ENCODE assay signal across 15 mouse cellular contexts in the genomic region with DNA sequence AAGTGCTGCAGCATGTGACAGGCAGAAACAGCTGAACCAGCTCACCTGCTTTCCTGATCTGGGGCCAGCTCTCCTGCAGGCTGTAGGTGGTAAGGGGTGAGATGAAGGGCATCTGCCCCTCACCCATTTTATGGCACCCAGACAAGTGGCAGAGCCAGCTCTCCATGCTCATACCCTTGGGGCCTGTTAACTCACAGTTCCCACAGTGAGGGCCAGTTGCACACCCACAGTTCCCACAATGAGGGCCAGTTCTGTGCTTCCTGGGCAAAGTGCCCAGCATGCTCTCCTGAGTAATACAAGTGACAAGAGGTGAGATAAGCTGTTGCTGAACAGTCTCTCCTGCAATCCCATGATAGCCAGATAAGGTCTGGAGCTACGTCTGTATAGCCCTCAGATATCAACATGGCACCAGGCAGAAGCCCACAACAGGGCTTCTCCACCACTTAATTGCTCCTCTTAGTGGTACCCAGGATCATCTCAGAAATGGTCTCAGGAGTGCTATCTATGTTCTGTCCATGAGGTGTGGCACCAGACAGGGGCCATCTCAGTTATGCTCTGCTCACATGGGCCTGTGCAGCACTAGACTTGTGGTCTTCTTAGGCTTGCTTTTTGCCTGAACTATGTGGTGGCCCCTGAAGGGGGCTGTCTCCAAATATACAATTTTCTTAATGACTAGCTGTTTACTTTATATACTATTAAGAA. TPM values are rescaled to one million over a fixed set of nuclear protein-coding genes. Genes with fewer than 3 reads are reported as not detected.
DNase-seq lines count a peak whose midpoint lies in the region; ATAC-seq lines count a peak whose summit lies in the region.
"Had no signal": no experiment of that assay in that cellular context is flagged by ENCODE, and none has a peak within 500 bp of the region (broad histone marks: within the 10 kb centered on the region; RNA-seq: fewer than 3 reads in every experiment).

No protein-coding gene starts in this region.

- H3K36me3 ChIP-seq in heart, embryonic 13.5 days, result no peaks in the 10 kb centered on the region
- H3K36me3 ChIP-seq in heart, embryonic 16.5 days (ENCODE audit: control insufficient read depth, insufficient read depth), result no peaks in the 10 kb centered on the region

- intact Hi-C loops in heart, postnatal 25 days (cut with DNase I), result no loop called here

- H3K9ac ChIP-seq in heart, embryonic 13.5 days, result no peak overlapping the region
- no peak overlapping the region for H3K9ac ChIP-seq in heart, embryonic 16.5 days (ENCODE audit: low read length)
- H3K9ac ChIP-seq: forebrain, postnatal 0 days had no signal

- H3K27ac ChIP-seq in heart, embryonic 13.5 days (replicated peaks), result no peak overlapping the region; the same call in 1 of the 2 replicates
- peak overlapping the region; percentile 18; the same call in 1 of the 2 replicates for H3K27ac ChIP-seq in heart, embryonic 16.5 days (ENCODE audit: low read length)

- ATAC-seq in heart, embryonic 13.5 days (ENCODE audit: extremely low read depth, insufficient number of reproducible peaks, low FRiP score, low TSS enrichment), result peak; percentile 31; the same call in 1 of the 2 replicates
- ATAC-seq in heart, embryonic 16.5 days (replicated peaks; ENCODE audit: extremely low read depth, insufficient read depth, low FRiP score), result peak; percentile 88
- ATAC-seq: CD4-positive, CD25-positive, alpha-beta regulatory T cell, adult 4 months; forebrain, postnatal 0 days had no signal

- no peaks in the 10 kb centered on the region for H3K9me3 ChIP-seq in heart, embryonic 13.5 days
- no peaks in the 10 kb centered on the region for H3K9me3 ChIP-seq in heart, embryonic 16.5 days (replicated peaks; ENCODE audit: control insufficient read depth, low read length)

- H3K4me1 ChIP-seq in heart, embryonic 13.5 days, result 0 out of 2 replicates have a peak, but pooled peaks cover 3% of the 10 kb centered on the region
- H3K4me1 ChIP-seq in heart, embryonic 16.5 days (ENCODE audit: control insufficient read depth, insufficient read depth, low read length), result peaks cover 4% of the 10 kb centered on the region; the same call in 1 of the 2 replicates

- DNase-seq in heart, postnatal 25 days (ENCODE audit: low spot score), result no peak
- peak; percentile 57 for DNase-seq in urinary bladder, postnatal 14 days (ENCODE audit: low spot score)
- DNase-seq in urinary bladder, postnatal 4 days (ENCODE audit: low spot score in 2 of 2), result no peak
- peak; percentile 3 for DNase-seq in large intestine, adult 2 months (ENCODE audit: low read depth, low spot score)
- DNase-seq in layer of hippocampus, adult 9-10 months (ENCODE audit: low spot score), result no peak
- DNase-seq in frontal cortex, postnatal 25 days (ENCODE audit: low spot score in 2 of 2), result no peak
- DNase-seq: forebrain, postnatal 0 days; layer of hippocampus, adult 9-11 months; right cerebral cortex, adult 18-20 months had no signal

- H3K4me3 ChIP-seq in heart, embryonic 13.5 days, result no peak overlapping the region
- H3K4me3 ChIP-seq in heart, embryonic 16.5 days (ENCODE audit: low read length), result no peak overlapping the region

- H3K27me3 ChIP-seq in heart, embryonic 13.5 days (replicated peaks), result no peaks in the 10 kb centered on the region
- no peaks in the 10 kb centered on the region for H3K27me3 ChIP-seq in heart, embryonic 16.5 days (ENCODE audit: control insufficient read depth, insufficient read depth, low read length)

- WGBS in heart, embryonic 13.5 days, result 33% methylated on average over 1 of the region's 1 CpGs
- 10% methylated on average over 1 of the region's 1 CpGs for WGBS in heart, embryonic 16.5 days
- 22% methylated on average over 1 of the region's 1 CpGs for WGBS in large intestine, adult 2 months

- H3K4me2 ChIP-seq in heart, embryonic 13.5 days, result no peak overlapping the region
- no peak overlapping the region for H3K4me2 ChIP-seq in heart, embryonic 16.5 days (ENCODE audit: low read depth, low read length)

RNA-seq across cellular contexts. Expression of gene 4933436I01Rik, which starts 3.7 kb away (rescaled TPM):
- not detected in 2 replicates for polyA plus RNA-seq in heart, embryonic 13.5 days (2015; fragmentation: Nextera tagmentation; extraction: Ambion mirVana)
- not detected for total RNA-seq in heart, postnatal 25 days (2021)
- polyA plus RNA-seq in heart, embryonic 16.5 days (2015; fragmentation: Nextera tagmentation; extraction: Ambion mirVana), result not detected in 2 replicates
- not detected in 2 replicates for polyA plus RNA-seq in large intestine, adult 2 months (2012; rRNA removed)
- total RNA-seq: forebrain, postnatal 0 days; heart, postnatal 36 days; liver, adult 2 months had no signal
- polyA plus RNA-seq: CD4-positive, CD25-positive, alpha-beta regulatory T cell, adult 4 months; forebrain, postnatal 0 days; liver, adult 2 months; stomach, embryonic 16.5 days had no signal

Comparison
In these comparisons a context has a peak if more than half of its experiments do, and no peak if none do; other contexts are left out.
1. DNase-seq: peak in urinary bladder, postnatal 14 days (single experiment) and large intestine, adult 2 months (single experiment); none in heart, postnatal 25 days (single experiment), urinary bladder, postnatal 4 days (0 of 2), layer of hippocampus, adult 9-10 months (single experiment) and frontal cortex, postnatal 25 days (0 of 2).